Mouse (Mus musculus) bone marrow, adult 2 months (tissue): ENCODE results near the gene Tbk1. TPM values are rescaled to one million over a fixed set of nuclear protein-coding genes. Genes with fewer than 3 reads are reported as not detected.
A peak's percentile ranks its signal among the peaks of the same experiment; 100 is the strongest.

Source experiments
- H3K27ac ChIP-seq: fragments of 200-500 bp; 2 replicates; pipeline ENCODE4 v1.5.1; 2012; ENCODE audit warnings: low read depth, mild to moderate bottlenecking, control low read depth, inconsistent platforms, low read length; ENCODE audit not compliant: control insufficient read depth, poor library complexity, insufficient read depth
- H3K4me1 ChIP-seq: fragments of 200-500 bp; 2 replicates; pipeline ENCODE4 v1.6.1; 2011; ENCODE audit warnings: low read length; ENCODE audit not compliant: control insufficient read depth, insufficient read depth
- H3K4me3 ChIP-seq: fragments of 200-500 bp; replicated peaks from 2 replicates; pipeline ENCODE3; 2011; ENCODE audit warnings: mild to moderate bottlenecking, low read depth, low read length, control low read depth; ENCODE audit not compliant: control insufficient read depth
- CTCF ChIP-seq: fragments of 200-500 bp; IDR thresholded peaks from 2 replicates; pipeline ENCODE4 v1.5.1; 2011; ENCODE audit warnings: low read length, control low read depth; ENCODE audit not compliant: control insufficient read depth, insufficient read depth
- POLR2A ChIP-seq: fragments of 200-500 bp; IDR thresholded peaks from 2 replicates; pipeline ENCODE4 v1.6.1; 2011; ENCODE audit warnings: low read depth, mild to moderate bottlenecking, control low read depth, low read length, borderline replicate concordance; ENCODE audit not compliant: control insufficient read depth
- WGBS: fragments of 180-500 bp; shearing (Covaris S2); methylation state at CpG from one replicate; pipeline ENCODE4 v1.1.7; 2018; 5-methylcytosine and 5-hydroxymethylcytosine counted together
- polyA plus RNA-seq: library from polyadenylated mRNA; stranded (reverse); fragments of >200 nt; gene quantifications from 2 replicates; pipeline ENCODE4 v1.2.4, GENCODE M21; 2011; ENCODE audit warnings: low replicate concordance; ENCODE audit not compliant: missing spikeins, insufficient read depth, insufficient read length

Gene Tbk1
- polyA plus RNA-seq, 1 experiment = 31.3 TPM

DNA sequence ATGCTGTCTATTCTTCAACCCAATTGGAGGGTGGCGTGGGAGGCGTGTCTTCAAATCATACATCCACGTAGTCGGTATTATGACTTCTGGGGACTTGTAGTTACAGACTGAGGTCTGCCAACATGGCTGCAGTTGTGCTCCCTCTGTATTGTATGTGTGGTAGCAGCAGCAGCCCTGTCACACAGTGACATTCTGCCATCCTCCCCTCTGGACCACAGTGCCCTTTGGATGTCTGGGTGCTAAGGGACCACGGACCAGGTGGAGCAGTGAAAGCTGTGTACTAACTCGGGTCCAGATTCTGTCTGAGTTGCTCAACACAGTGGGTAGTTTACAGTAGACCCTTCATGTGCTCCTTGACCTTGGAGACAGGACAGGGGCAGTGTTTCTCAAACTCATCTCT is 43.0 kb downstream of the Tbk1 start:
- no peak overlapping the region for H3K27ac ChIP-seq
- 91% methylated on average over 6 of the region's 6 CpGs for WGBS
- no peak for TF ChIP-seq POLR2A
- TF ChIP-seq CTCF = no peak
- H3K4me1 ChIP-seq = no peaks in the 10 kb centered on the region
- H3K4me3 ChIP-seq = no peak overlapping the region

GRCm38 (mm10) chr10:121542156-121542555 is 44.4 kb downstream of the Tbk1 start:
- Histone ChIP-seq H3K4me1 (no peaks in the 10 kb centered on the region), H3K4me3 (no peak overlapping the region), H3K27ac (no peak overlapping the region)
- WGBS = 67% methylated on average over 3 of the region's 3 CpGs
- no peak for TF ChIP-seq POLR2A

DNA sequence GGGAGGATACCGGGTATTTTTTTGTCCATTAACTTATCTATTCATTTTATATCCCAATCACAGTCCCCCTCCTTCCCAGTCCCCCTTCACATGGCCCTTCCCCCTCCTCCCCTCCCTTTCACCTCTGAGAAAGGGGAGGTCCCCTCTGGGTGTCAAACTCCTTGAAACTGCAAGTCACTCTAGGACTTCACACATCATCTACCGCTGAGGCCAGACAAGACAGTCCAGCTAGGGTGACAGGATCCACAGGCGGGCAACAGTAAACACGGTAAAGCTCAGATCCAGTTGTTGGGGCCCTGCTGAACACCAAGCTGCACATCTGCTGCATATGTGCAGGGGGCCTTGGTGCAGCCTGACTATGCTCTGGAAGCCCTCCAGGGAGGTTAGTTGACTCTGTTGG is 51.6 kb downstream of the Tbk1 start:
- H3K27ac ChIP-seq = no peak overlapping the region
- WGBS = 32% methylated on average over 4 of the region's 4 CpGs
- no peak for TF ChIP-seq POLR2A
- no peak for TF ChIP-seq CTCF

GRCm38 (mm10) chr10:121533137-121533872 is 53.3 kb downstream of the Tbk1 start:
- no peaks in the 10 kb centered on the region for H3K4me1 ChIP-seq
- TF ChIP-seq CTCF (peak; percentile 33; the same call in 1 of the 2 replicates), POLR2A (no peak)
- WGBS = 37% methylated on average over 32 of the region's 32 CpGs
- no peak overlapping the region for H3K4me3 ChIP-seq
- no peak overlapping the region for H3K27ac ChIP-seq

More for the DNA sequence above, 51.6 kb downstream of the Tbk1 start:
- Histone ChIP-seq H3K4me1 (no peaks in the 10 kb centered on the region), H3K4me3 (no peak overlapping the region)

DNA sequence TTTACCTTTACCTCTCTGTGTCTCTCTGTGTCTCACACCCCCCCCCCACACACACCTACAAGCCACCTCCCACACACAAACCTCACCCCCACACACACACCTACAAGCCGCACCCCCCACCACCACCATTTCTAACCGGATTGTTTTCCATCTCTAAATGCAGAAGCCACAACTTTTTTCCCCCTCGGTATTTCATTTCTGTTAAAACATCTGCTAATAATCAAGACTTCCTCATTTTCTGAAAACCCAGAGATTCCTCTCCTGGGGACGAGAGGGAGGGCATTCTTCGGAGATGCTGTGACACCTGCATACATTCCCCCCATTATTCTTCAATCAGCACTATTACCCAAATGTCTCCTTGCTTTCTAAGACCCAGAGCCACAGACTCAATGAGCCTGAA is 55.0 kb downstream of the Tbk1 start:
- no peaks in the 10 kb centered on the region for H3K4me1 ChIP-seq
- H3K4me3 ChIP-seq = no peak overlapping the region
- WGBS = 3% methylated on average over 5 of the region's 5 CpGs
- TF ChIP-seq CTCF = no peak
- TF ChIP-seq POLR2A = no peak
- no peak overlapping the region for H3K27ac ChIP-seq

GRCm38 (mm10) chr10:121530365-121531003 is 56.1 kb downstream of the Tbk1 start:
- 54% methylated on average over 8 of the region's 8 CpGs for WGBS

GRCm38 (mm10) chr10:121529261-121529660 is 57.3 kb downstream of the Tbk1 start:
- no peak overlapping the region for H3K4me3 ChIP-seq
- 84% methylated on average over 1 of the region's 1 CpGs for WGBS
- TF ChIP-seq POLR2A (no peak), CTCF (no peak)

More at GRCm38 (mm10) chr10:121530365-121531003, 56.1 kb downstream of the Tbk1 start:
- TF ChIP-seq POLR2A (no peak), CTCF (no peak)
- no peaks in the 10 kb centered on the region for H3K4me1 ChIP-seq
- no peak overlapping the region for H3K4me3 ChIP-seq
- no peak overlapping the region for H3K27ac ChIP-seq

GRCm38 (mm10) chr10:121528470-121528869 is 58.1 kb downstream of the Tbk1 start:
- WGBS = 79% methylated on average over 3 of the region's 3 CpGs
- H3K4me1 ChIP-seq = no peaks in the 10 kb centered on the region
- no peak for TF ChIP-seq CTCF
- TF ChIP-seq POLR2A = no peak
- H3K4me3 ChIP-seq = no peak overlapping the region
- H3K27ac ChIP-seq = no peak overlapping the region

More at GRCm38 (mm10) chr10:121529261-121529660, 57.3 kb downstream of the Tbk1 start:
- Histone ChIP-seq H3K4me1 (no peaks in the 10 kb centered on the region), H3K27ac (no peak overlapping the region)
